8 mouse cellular contexts compared by ENCODE assay signal in genomic region chr6:115675166-115675507, GRCm38 (mm10). TPM values are rescaled to one million over a fixed set of nuclear protein-coding genes. Genes with fewer than 3 reads are reported as not detected.
DNase-seq lines count a peak whose midpoint lies in the region; ATAC-seq and TF ChIP-seq lines count a peak whose summit lies in the region.

No protein-coding gene starts in this region.

- peak overlapping the region; percentile 91 for H3K4me2 ChIP-seq in lung, embryonic 16.5 days (ENCODE audit: low read depth, low read length)
- H3K4me2 ChIP-seq in embryonic facial prominence, embryonic 12.5 days (replicated peaks) = peak overlapping the region; percentile 71
- H3K4me2 ChIP-seq in hindbrain, embryonic 11.5 days (replicated peaks; ENCODE audit: low read depth, low read length) = peak overlapping the region; percentile 65
- peak overlapping the region; percentile 76 for H3K4me2 ChIP-seq in stomach, embryonic 15.5 days

- no peak for TF ChIP-seq CTCF in liver, adult 2 months (IDR thresholded peaks at IDR 0.05; ENCODE audit: low read depth, low read length)

- no peaks in the 10 kb centered on the region for H3K36me3 ChIP-seq in lung, embryonic 16.5 days (ENCODE audit: control insufficient read depth, insufficient read depth, low read length)
- 0 out of 2 replicates have a peak, but pooled peaks cover 3% of the 10 kb centered on the region for H3K36me3 ChIP-seq in embryonic facial prominence, embryonic 12.5 days
- no peaks in the 10 kb centered on the region for H3K36me3 ChIP-seq in hindbrain, embryonic 11.5 days (ENCODE audit: control insufficient read depth, insufficient read depth, low read length)
- no peaks in the 10 kb centered on the region for H3K36me3 ChIP-seq in liver, adult 2 months (ENCODE audit: control insufficient read depth, insufficient read depth, low read length)
- no peaks in the 10 kb centered on the region for H3K36me3 ChIP-seq in stomach, embryonic 15.5 days

- peak overlapping the region; percentile 100 for H3K9ac ChIP-seq in lung, embryonic 16.5 days (ENCODE audit: low read length)
- peak overlapping the region; percentile 98 for H3K9ac ChIP-seq in embryonic facial prominence, embryonic 12.5 days
- H3K9ac ChIP-seq in hindbrain, embryonic 11.5 days (ENCODE audit: low read depth, low read length) = peak overlapping the region; percentile 100
- peak overlapping the region; percentile 99 for H3K9ac ChIP-seq in liver, adult 2 months (ENCODE audit: low read depth, low read length)
- peak overlapping the region; percentile 92 for H3K9ac ChIP-seq in stomach, embryonic 15.5 days

- no peaks in the 10 kb centered on the region for H3K9me3 ChIP-seq in lung, embryonic 16.5 days (ENCODE audit: control insufficient read depth, low read length)
- no peaks in the 10 kb centered on the region for H3K9me3 ChIP-seq in embryonic facial prominence, embryonic 12.5 days
- H3K9me3 ChIP-seq in hindbrain, embryonic 11.5 days (ENCODE audit: control insufficient read depth, low read length) = no peaks in the 10 kb centered on the region
- H3K9me3 ChIP-seq in stomach, embryonic 15.5 days = no peaks in the 10 kb centered on the region

- peak overlapping the region; percentile 94 for H3K4me3 ChIP-seq in lung, embryonic 16.5 days (ENCODE audit: low read length)
- H3K4me3 ChIP-seq in embryonic facial prominence, embryonic 12.5 days = peak overlapping the region; percentile 96
- peak overlapping the region; percentile 98 for H3K4me3 ChIP-seq in hindbrain, embryonic 11.5 days (ENCODE audit: low read depth, low read length)
- H3K4me3 ChIP-seq in liver, adult 2 months (ENCODE audit: insufficient read depth, low read depth, low read length) = peak overlapping the region; percentile 94
- peak overlapping the region; percentile 71 for H3K4me3 ChIP-seq in stomach, embryonic 15.5 days (replicated peaks)

- peaks cover 9% of the 10 kb centered on the region for H3K4me1 ChIP-seq in lung, embryonic 16.5 days (replicated peaks; ENCODE audit: control insufficient read depth, insufficient read depth, low read length)
- H3K4me1 ChIP-seq in embryonic facial prominence, embryonic 12.5 days = peaks cover 11% of the 10 kb centered on the region
- no peaks in the 10 kb centered on the region; the same call in 1 of the 2 replicates for H3K4me1 ChIP-seq in hindbrain, embryonic 11.5 days (replicated peaks; ENCODE audit: control insufficient read depth, insufficient read depth, low read length)
- peaks cover 21% of the 10 kb centered on the region for H3K4me1 ChIP-seq in liver, adult 2 months (ENCODE audit: control insufficient read depth, insufficient read depth, low read length)
- peaks cover 10% of the 10 kb centered on the region for H3K4me1 ChIP-seq in stomach, embryonic 15.5 days

- no peak for TF ChIP-seq POLR2A in liver, adult 2 months (IDR thresholded peaks at IDR 0.05; ENCODE audit: extremely low read depth, insufficient read depth, low read length)

- peaks cover 40% of the 10 kb centered on the region for H3K79me2 ChIP-seq in liver, adult 2 months (ENCODE audit: control insufficient read depth, insufficient read depth, low read length)

- DNase-seq in lung, postnatal 14 days = no peak
- no peak for DNase-seq in hindbrain, embryonic 11.5 days (ENCODE audit: low spot score)
- DNase-seq in liver, adult 2 months (ENCODE audit: extremely low read depth, low read depth, low spot score) = no peak
- no peak for DNase-seq in frontal cortex, adult 2 months (ENCODE audit: extremely low spot score in 1 of 2, low spot score in 1 of 2)
- DNase-seq in ovary, postnatal 14 days (ENCODE audit: low spot score) = no peak

- 2% methylated on average over 13 of the region's 13 CpGs for WGBS in lung, embryonic 16.5 days
- under 1% methylated on average over 13 of the region's 13 CpGs for WGBS in embryonic facial prominence, embryonic 12.5 days
- 2% methylated on average over 13 of the region's 13 CpGs for WGBS in hindbrain, embryonic 11.5 days
- WGBS in liver, adult 2 months = under 1% methylated on average over 13 of the region's 13 CpGs
- under 1% methylated on average over 13 of the region's 13 CpGs for WGBS in stomach, embryonic 15.5 days

- no peak for ATAC-seq in lung, embryonic 16.5 days (ENCODE audit: low read depth)
- ATAC-seq in embryonic facial prominence, embryonic 12.5 days (ENCODE audit: insufficient number of reproducible peaks, insufficient read depth, low FRiP score, low TSS enrichment) = no peak
- no peak for ATAC-seq in hindbrain, embryonic 11.5 days (ENCODE audit: low FRiP score)
- no peak for ATAC-seq in stomach, embryonic 15.5 days (ENCODE audit: insufficient read depth, low FRiP score, low read depth)

- H3K27me3 ChIP-seq in lung, embryonic 16.5 days (ENCODE audit: control insufficient read depth, insufficient read depth, low read depth, low read length) = no peaks in the 10 kb centered on the region
- H3K27me3 ChIP-seq in embryonic facial prominence, embryonic 12.5 days = no peaks in the 10 kb centered on the region
- H3K27me3 ChIP-seq in hindbrain, embryonic 11.5 days (ENCODE audit: control insufficient read depth, insufficient read depth, low read length) = no peaks in the 10 kb centered on the region
- H3K27me3 ChIP-seq in liver, adult 2 months (ENCODE audit: control insufficient read depth, insufficient read depth, low read length) = no peaks in the 10 kb centered on the region
- no peaks in the 10 kb centered on the region for H3K27me3 ChIP-seq in stomach, embryonic 15.5 days (replicated peaks)

- H3K27ac ChIP-seq in lung, embryonic 16.5 days (ENCODE audit: low read length) = peak overlapping the region; percentile 99
- peak overlapping the region; percentile 98 for H3K27ac ChIP-seq in embryonic facial prominence, embryonic 12.5 days
- peak overlapping the region; percentile 95 for H3K27ac ChIP-seq in hindbrain, embryonic 11.5 days (ENCODE audit: low read depth, low read length)
- peak overlapping the region; percentile 97 for H3K27ac ChIP-seq in liver, adult 2 months (replicated peaks; ENCODE audit: insufficient read depth, low read depth, low read length)
- H3K27ac ChIP-seq in stomach, embryonic 15.5 days = peak overlapping the region; percentile 96

RNA-seq across cellular contexts. Expression of gene Raf1, which starts 1.3 kb away (rescaled TPM):
- 80.8 and 86.3 TPM in 2 replicates for polyA plus RNA-seq in lung, embryonic 16.5 days (2015; fragmentation: Nextera tagmentation; extraction: Ambion mirVana)
- 133 TPM in 2 replicates for polyA plus RNA-seq in embryonic facial prominence, embryonic 12.5 days (2016; fragmentation: Nextera tagmentation; extraction: Ambion mirVana)
- 148 and 157 TPM in 2 replicates for polyA plus RNA-seq in hindbrain, embryonic 11.5 days (2014; fragmentation: Nextera tagmentation; extraction: Ambion mirVana)
- 71.0 and 92.3 TPM in 2 replicates for total RNA-seq in liver, adult 2 months (2014; rRNA removed)
- polyA plus RNA-seq in liver, adult 2 months (2012; rRNA removed) = 90.3 and 129 TPM in 2 replicates
- 85.6 and 88.2 TPM in 2 replicates for polyA plus RNA-seq in stomach, embryonic 15.5 days (2015; fragmentation: Nextera tagmentation; extraction: Ambion mirVana)
- polyA plus RNA-seq in frontal cortex, adult 2 months (2012; rRNA removed) = 143 and 144 TPM in 2 replicates
